Mouse (Mus musculus) MEL (cell line): Measurements from ENCODE around the gene Brca2. TPM values are rescaled to one million over a fixed set of nuclear protein-coding genes. Genes with fewer than 3 reads are reported as not detected.

Source experiments
- DNase-seq: peaks from one replicate; pipeline ENCODE4 v3.0.0; 2011; ENCODE audit warnings: low read depth, low spot score
- H3K27ac ChIP-seq: 2 replicates; pipeline ENCODE4 v1.5.1; 2012; ENCODE audit warnings: low read depth, mild to moderate bottlenecking, control low read depth, low read length, moderate library complexity; ENCODE audit not compliant: control insufficient read depth
- H3K27me3 ChIP-seq, 2 experiments: fragments of 150-350 bp in 1 of 2; sonication (generic) in 1 of 2; 2 replicates each; pipeline ENCODE4 v1.6.1; 2012; ENCODE audit warnings: low read length in 2 of 2, mild to moderate bottlenecking in 2 of 2, improper control_type of control experiment in 1 of 2, moderate library complexity in 1 of 2; ENCODE audit not compliant: insufficient read depth in 2 of 2, control insufficient read depth in 1 of 2
- H3K36me3 ChIP-seq, 2 experiments: 2 replicates each; pipeline ENCODE4 v1.6.1; 2012 to 2014; ENCODE audit warnings: low read length in 2 of 2, improper control_type of control experiment in 1 of 2, inconsistent platforms in 1 of 2, mild to moderate bottlenecking in 1 of 2; ENCODE audit not compliant: insufficient read depth in 2 of 2, control insufficient read depth in 1 of 2
- H3K4me1 ChIP-seq, 2 experiments: fragments of 150-350 bp in 1 of 2; sonication (generic) in 1 of 2; 2 replicates each; pipeline ENCODE4 v1.6.1; 2012; ENCODE audit warnings: low read length in 2 of 2, improper control_type of control experiment in 1 of 2, mild to moderate bottlenecking in 1 of 2; ENCODE audit not compliant: insufficient read depth in 2 of 2, control insufficient read depth in 1 of 2
- H3K4me3 ChIP-seq, 2 experiments: fragments of 150-350 bp in 1 of 2; sonication (generic) in 1 of 2; 2 replicates each; pipeline ENCODE4 v1.5.1; 2012; ENCODE audit warnings: low read depth in 2 of 2, low read length in 2 of 2, mild to moderate bottlenecking in 2 of 2, moderate library complexity in 2 of 2, control low read depth in 1 of 2, improper control_type of control experiment in 1 of 2; ENCODE audit not compliant: control insufficient read depth in 1 of 2, insufficient read depth in 1 of 2
- H3K79me2 ChIP-seq: 2 replicates; pipeline ENCODE4 v1.6.1; 2012; ENCODE audit warnings: mild to moderate bottlenecking, low read length, moderate library complexity; ENCODE audit not compliant: control insufficient read depth, poor library complexity, insufficient read depth
- H3K9ac ChIP-seq: 2 replicates; pipeline ENCODE4 v1.6.1; 2012; ENCODE audit warnings: low read depth, mild to moderate bottlenecking, control low read depth, low read length, moderate library complexity; ENCODE audit not compliant: control insufficient read depth, poor library complexity, severe bottlenecking
- H3K9me3 ChIP-seq: fragments of 150-350 bp; sonication (generic); replicated peaks from 2 replicates; pipeline ENCODE4 v1.6.1; 2012; ENCODE audit warnings: mild to moderate bottlenecking, low read length, improper control_type of control experiment, moderate library complexity; ENCODE audit not compliant: insufficient read depth
- BHLHE40 ChIP-seq: IDR thresholded peaks from 2 replicates; pipeline ENCODE4 v1.6.1; 2012; ENCODE audit warnings: low read depth, mild to moderate bottlenecking, inconsistent platforms, low read length, improper control_type of control experiment, borderline replicate concordance
- CHD2 ChIP-seq: IDR thresholded peaks from 2 replicates; pipeline ENCODE4 v1.6.1; 2011; ENCODE audit warnings: low read length, improper control_type of control experiment
- E2F4 ChIP-seq: IDR thresholded peaks from 2 replicates; pipeline ENCODE4 v1.6.1; 2011; ENCODE audit warnings: low read depth, low read length, improper control_type of control experiment, borderline replicate concordance
- ELF1 ChIP-seq: IDR thresholded peaks from 2 replicates; pipeline ENCODE4 v1.6.1; 2014; ENCODE audit warnings: low read depth, mild to moderate bottlenecking, inconsistent platforms, low read length, improper control_type of control experiment, moderate library complexity
- HCFC1 ChIP-seq: IDR thresholded peaks from 2 replicates; pipeline ENCODE4 v1.6.1; 2012; ENCODE audit warnings: low read depth, mild to moderate bottlenecking, inconsistent platforms, low read length, improper control_type of control experiment, moderate library complexity
- KAT2A ChIP-seq: conservative IDR thresholded peaks from 2 replicates; pipeline ENCODE4 v1.6.1; 2012; ENCODE audit warnings: low read depth, low read length, improper control_type of control experiment, inconsistent platforms
- MEF2A ChIP-seq: IDR thresholded peaks from 2 replicates; pipeline ENCODE4 v1.6.1; 2014; ENCODE audit warnings: low read depth, mild to moderate bottlenecking, inconsistent platforms, low read length, improper control_type of control experiment; ENCODE audit not compliant: poor library complexity, insufficient replicate concordance, severe bottlenecking; ENCODE audit errors: extremely low read depth
- MXI1 ChIP-seq: IDR thresholded peaks from 2 replicates; pipeline ENCODE4 v1.6.1; 2011; ENCODE audit warnings: mild to moderate bottlenecking, low read depth, low read length, improper control_type of control experiment
- MYC ChIP-seq: IDR thresholded peaks from 2 replicates; pipeline ENCODE4 v1.6.1; 2011; ENCODE audit warnings: low read depth, mild to moderate bottlenecking, low read length, improper control_type of control experiment, moderate library complexity
- RCOR1 ChIP-seq: IDR thresholded peaks from 2 replicates; pipeline ENCODE4 v1.6.1; 2012; ENCODE audit warnings: low read depth, mild to moderate bottlenecking, inconsistent platforms, low read length, improper control_type of control experiment
- SIN3A ChIP-seq: IDR thresholded peaks from 2 replicates; pipeline ENCODE4 v1.6.1; 2012; ENCODE audit warnings: low read length, improper control_type of control experiment, inconsistent platforms
- TBP ChIP-seq: IDR thresholded peaks from 2 replicates; pipeline ENCODE4 v1.8.0; 2011; ENCODE audit warnings: low read depth, low read length, improper control_type of control experiment
- TCF12 ChIP-seq: IDR thresholded peaks from 2 replicates; pipeline ENCODE4 v1.6.1; 2014; ENCODE audit warnings: low read depth, mild to moderate bottlenecking, inconsistent platforms, low read length, improper control_type of control experiment, moderate library complexity
- UBTF ChIP-seq: IDR thresholded peaks from 2 replicates; pipeline ENCODE4 v1.6.1; 2012; ENCODE audit warnings: low read depth, mild to moderate bottlenecking, inconsistent platforms, low read length, improper control_type of control experiment, moderate library complexity, borderline replicate concordance; ENCODE audit not compliant: insufficient read depth
- USF1 ChIP-seq: IDR thresholded peaks from 2 replicates; pipeline ENCODE4 v1.6.1; 2014; ENCODE audit warnings: low read depth, mild to moderate bottlenecking, inconsistent platforms, low read length, improper control_type of control experiment, moderate library complexity
- USF2 ChIP-seq, 2 experiments: IDR thresholded peaks; 2 replicates each; pipeline ENCODE4 v1.6.1; 2011 to 2012; ENCODE audit warnings: improper control_type of control experiment in 2 of 2, low read length in 2 of 2, borderline replicate concordance in 1 of 2, inconsistent platforms in 1 of 2, low read depth in 1 of 2, mild to moderate bottlenecking in 1 of 2; ENCODE audit not compliant: insufficient read depth in 1 of 2
- ZC3H11A ChIP-seq: IDR thresholded peaks from 2 replicates; pipeline ENCODE4 v1.6.1; 2012; ENCODE audit warnings: low read depth, mild to moderate bottlenecking, inconsistent platforms, low read length, improper control_type of control experiment
- polyA plus RNA-seq, 2 experiments: library from polyadenylated mRNA; stranded (reverse) in 1 of 2; unstranded in 1 of 2; fragments of >175 nt in 1 of 2; fragments of >200 nt in 1 of 2; gene quantifications; 2 replicates each; pipeline versions ENCODE4 v1.2.1 to v1.2.4; 2012; ENCODE audit warnings: low replicate concordance in 2 of 2, low read depth in 1 of 2; ENCODE audit not compliant: insufficient read length in 2 of 2, insufficient read depth in 1 of 2, missing spikeins in 1 of 2
- total RNA-seq: library from RNA; depleted of rRNA; stranded (reverse); fragments of 300-350 nt; gene quantifications from 2 replicates; pipeline ENCODE4 v1.2.3, GENCODE M21; 2012

Brca2 gene
- total and polyA plus RNA-seq, 3 experiments = 29.8 to 239 (median 53.4) TPM

DNA sequence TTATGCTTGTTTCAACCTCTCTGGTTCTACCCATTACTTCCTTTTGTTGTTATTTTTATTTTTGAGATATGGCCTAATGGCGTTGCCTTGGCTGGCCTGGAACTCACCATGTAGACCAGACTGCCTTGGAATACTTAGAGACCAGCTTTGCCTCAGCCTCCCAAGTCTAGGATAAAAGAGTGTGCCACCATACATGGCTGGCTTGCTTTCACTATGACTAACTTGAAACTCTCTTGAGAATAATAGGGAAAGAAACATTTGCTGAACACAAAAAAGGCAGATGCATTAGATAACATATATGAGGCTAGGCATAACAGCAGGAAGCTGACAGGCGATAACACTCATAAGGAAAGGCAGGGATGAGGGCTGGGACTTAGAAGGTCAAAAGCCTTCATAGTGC is 91.6 kb downstream of the Brca2 start:
- Histone ChIP-seq H3K9me3 (no peaks in the 10 kb centered on the region), H3K4me3 (no peak overlapping the region), H3K27me3 (no peaks in the 10 kb centered on the region), H3K4me1 (no peaks in the 10 kb centered on the region), H3K9ac (no peak overlapping the region), H3K36me3 (no peaks in the 10 kb centered on the region; a peak in 1 of 4 replicates), H3K27ac (no peak overlapping the region), H3K79me2 (no peaks in the 10 kb centered on the region)
- no peak for TF ChIP-seq RCOR1
- TF ChIP-seq MXI1 = no peak
- TF ChIP-seq USF2 (IDR thresholded peaks at IDR 0.05; ENCODE audit: borderline replicate concordance in 1 of 2, insufficient read depth in 1 of 2, low read depth in 1 of 2, low read length in 2 of 2) = no peak
- TF ChIP-seq BHLHE40 = no peak
- no peak for TF ChIP-seq CHD2
- no peak for TF ChIP-seq TCF12
- TF ChIP-seq ZC3H11A = no peak
- no peak for TF ChIP-seq MYC
- TF ChIP-seq USF1 = no peak
- DNase-seq = no peak

DNA sequence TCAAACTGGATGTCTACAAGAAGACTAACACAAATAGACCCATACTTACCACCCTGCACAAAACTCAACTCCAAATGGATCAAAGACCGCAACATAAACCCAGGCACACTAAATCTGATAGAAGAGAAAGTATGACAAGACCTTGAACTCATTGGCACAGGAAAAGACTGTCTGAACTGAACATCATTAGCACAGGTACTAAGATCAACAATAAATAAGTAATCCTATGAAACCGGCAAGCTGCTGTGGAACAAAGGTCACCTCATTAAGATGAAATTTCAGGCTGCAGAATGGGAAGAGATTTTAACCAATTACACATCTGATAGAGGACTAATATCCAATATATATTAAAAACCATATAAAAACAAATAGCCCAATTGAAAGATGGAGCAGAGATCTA is 93.8 kb downstream of the Brca2 start:
- no peak for TF ChIP-seq MYC
- TF ChIP-seq TCF12 = no peak
- no peak for TF ChIP-seq TBP
- no peak for TF ChIP-seq MEF2A
- TF ChIP-seq HCFC1 = no peak
- TF ChIP-seq UBTF = no peak
- no peak for TF ChIP-seq ELF1
- TF ChIP-seq E2F4 = no peak
- TF ChIP-seq KAT2A = no peak
- TF ChIP-seq SIN3A = no peak
- no peaks in the 10 kb centered on the region for H3K27me3 ChIP-seq
- H3K79me2 ChIP-seq = no peaks in the 10 kb centered on the region
- no peak overlapping the region for H3K4me3 ChIP-seq
- peaks cover 0 to 2% of the 10 kb centered on the region in 2 experiments; a peak in 2 of 4 replicates for H3K36me3 ChIP-seq
- H3K27ac ChIP-seq = no peak overlapping the region
- DNase-seq = no peak
- H3K9ac ChIP-seq = no peak overlapping the region
- H3K9me3 ChIP-seq = no peaks in the 10 kb centered on the region
- H3K4me1 ChIP-seq = 0 out of 4 replicates have a peak, but pooled peaks cover 0 to 1% of the 10 kb centered on the region in 2 experiments
